ENCODE assay signal across 8 mouse cellular contexts in the genomic region with DNA sequence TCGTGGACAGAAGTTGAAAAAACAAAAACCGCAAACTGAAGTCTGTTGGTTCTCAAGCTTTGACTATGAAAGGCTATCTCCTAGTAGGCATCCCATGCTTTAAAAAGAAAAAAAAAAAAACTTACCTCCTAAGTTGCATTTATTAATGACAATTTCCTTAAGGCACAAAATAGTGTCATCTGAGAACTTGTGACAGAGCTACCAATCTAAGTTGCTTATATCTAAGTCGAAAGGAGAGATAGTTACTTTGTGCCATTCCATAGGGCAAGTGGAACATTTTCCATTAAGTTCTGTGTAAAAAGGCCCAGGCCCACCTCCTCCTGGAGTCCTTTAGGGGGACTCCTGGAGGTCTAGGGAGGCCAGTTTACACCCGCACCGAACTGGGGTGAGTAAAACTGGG. TPM values are rescaled to one million over a fixed set of nuclear protein-coding genes. Genes with fewer than 3 reads are reported as not detected.
DNase-seq lines count a peak whose midpoint lies in the region; ATAC-seq and TF ChIP-seq lines count a peak whose summit lies in the region.

No protein-coding gene starts in this region.

- no peak for ATAC-seq in embryonic facial prominence, embryonic 15.5 days (ENCODE audit: insufficient number of reproducible peaks, low FRiP score, low TSS enrichment, low read depth)
- ATAC-seq in intestine, embryonic 16.5 days, result no peak
- ATAC-seq in neural tube, embryonic 12.5 days (ENCODE audit: low FRiP score, low read depth), result no peak

- peak overlapping the region; percentile 54; the same call in 1 of the 2 replicates for H3K27ac ChIP-seq in layer of hippocampus, adult 2 months
- H3K27ac ChIP-seq in embryonic facial prominence, embryonic 15.5 days (replicated peaks), result peak overlapping the region; percentile 89
- peak overlapping the region; percentile 82 for H3K27ac ChIP-seq in intestine, embryonic 16.5 days (ENCODE audit: low read length)
- no peak overlapping the region for H3K27ac ChIP-seq in neural tube, embryonic 12.5 days

- DNase-seq in layer of hippocampus, adult 2 months (ENCODE audit: low spot score in 2 of 2), result no peak
- DNase-seq in layer of hippocampus, adult 11-12 months (ENCODE audit: low spot score), result no peak
- no peak for DNase-seq in cerebellum, postnatal 36 days
- no peak for DNase-seq in testis, postnatal 14 days (ENCODE audit: low spot score)
- no peak for DNase-seq in layer of hippocampus, postnatal 36 days

- H3K9me3 ChIP-seq in embryonic facial prominence, embryonic 15.5 days (replicated peaks), result no peaks in the 10 kb centered on the region
- no peaks in the 10 kb centered on the region for H3K9me3 ChIP-seq in intestine, embryonic 16.5 days (ENCODE audit: control insufficient read depth, low read length)
- H3K9me3 ChIP-seq in neural tube, embryonic 12.5 days, result no peaks in the 10 kb centered on the region

- peaks cover 20% of the 10 kb centered on the region for H3K36me3 ChIP-seq in embryonic facial prominence, embryonic 15.5 days
- H3K36me3 ChIP-seq in intestine, embryonic 16.5 days (ENCODE audit: control insufficient read depth, insufficient read depth, low read length), result 0 out of 2 replicates have a peak, but pooled peaks cover 3% of the 10 kb centered on the region
- peaks cover 17% of the 10 kb centered on the region for H3K36me3 ChIP-seq in neural tube, embryonic 12.5 days

- peaks cover 19% of the 10 kb centered on the region for H3K4me1 ChIP-seq in embryonic facial prominence, embryonic 15.5 days
- peaks cover 19% of the 10 kb centered on the region for H3K4me1 ChIP-seq in intestine, embryonic 16.5 days (ENCODE audit: control insufficient read depth, insufficient read depth, low read length)
- H3K4me1 ChIP-seq in neural tube, embryonic 12.5 days, result peaks cover 9% of the 10 kb centered on the region

- TF ChIP-seq CTCF in layer of hippocampus, adult 2 months (conservative IDR thresholded peaks at IDR 0.05), result no peak

- peak overlapping the region; percentile 70 for H3K4me2 ChIP-seq in embryonic facial prominence, embryonic 15.5 days (replicated peaks)
- peak overlapping the region; percentile 82 for H3K4me2 ChIP-seq in intestine, embryonic 16.5 days (ENCODE audit: low read depth, low read length)
- peak overlapping the region; percentile 72 for H3K4me2 ChIP-seq in neural tube, embryonic 12.5 days (replicated peaks)

- H3K9ac ChIP-seq in embryonic facial prominence, embryonic 15.5 days, result no peak overlapping the region
- H3K9ac ChIP-seq in intestine, embryonic 16.5 days (ENCODE audit: low read depth, low read length), result no peak overlapping the region
- no peak overlapping the region for H3K9ac ChIP-seq in neural tube, embryonic 12.5 days

- H3K27me3 ChIP-seq in embryonic facial prominence, embryonic 15.5 days, result no peaks in the 10 kb centered on the region
- H3K27me3 ChIP-seq in intestine, embryonic 16.5 days (replicated peaks; ENCODE audit: control insufficient read depth, insufficient read depth, low read length), result no peaks in the 10 kb centered on the region
- no peaks in the 10 kb centered on the region for H3K27me3 ChIP-seq in neural tube, embryonic 12.5 days (replicated peaks)

- 63% methylated on average over 5 of the region's 5 CpGs for WGBS in embryonic facial prominence, embryonic 15.5 days
- WGBS in intestine, embryonic 16.5 days, result 67% methylated on average over 5 of the region's 5 CpGs
- 63% methylated on average over 5 of the region's 5 CpGs for WGBS in neural tube, embryonic 12.5 days

- H3K4me3 ChIP-seq in layer of hippocampus, adult 2 months, result peak overlapping the region; percentile 89; the same call in 1 of the 2 replicates
- peak overlapping the region; percentile 66 for H3K4me3 ChIP-seq in embryonic facial prominence, embryonic 15.5 days (replicated peaks)
- H3K4me3 ChIP-seq in intestine, embryonic 16.5 days (ENCODE audit: low read length), result no peak overlapping the region
- no peak overlapping the region for H3K4me3 ChIP-seq in neural tube, embryonic 12.5 days

RNA-seq across cellular contexts. Expression of a gene that starts 10.7 kb away (rescaled TPM):
- total RNA-seq in layer of hippocampus, adult 2 months (2021), result 10 to 100 TPM; 14.9 to 18.1 TPM
- 54.3 and 58.9 TPM in 2 replicates for polyA plus RNA-seq in embryonic facial prominence, embryonic 15.5 days (2015; fragmentation: Nextera tagmentation; extraction: Ambion mirVana)
- 58.5 and 63.9 TPM in 2 replicates for polyA plus RNA-seq in intestine, embryonic 16.5 days (2015; fragmentation: Nextera tagmentation; extraction: Ambion mirVana)
- polyA plus RNA-seq in neural tube, embryonic 12.5 days (2016; fragmentation: Nextera tagmentation; extraction: Ambion mirVana), result 85.2 and 86.8 TPM in 2 replicates
- 10 to 100 TPM; 17.4 to 18.5 TPM for total RNA-seq in layer of hippocampus, postnatal 36 days (2021)

Comparison
In these comparisons a context has a peak if more than half of its experiments do, and no peak if none do; other contexts are left out.
1. H3K4me3 ChIP-seq: peak in layer of hippocampus, adult 2 months (single experiment) and embryonic facial prominence, embryonic 15.5 days (single experiment); none in intestine, embryonic 16.5 days (single experiment) and neural tube, embryonic 12.5 days (single experiment).
2. Peak in every context shown above with its lines, with median percentiles within 50 percentile points of each other: H3K4me2 ChIP-seq.